Mouse (Mus musculus) cerebellum, adult 11-12 months (tissue): ENCODE data around the gene Tmem206.

Source experiments
- DNase-seq: peaks from one replicate; pipeline ENCODE4 v3.0.0; 2022

Gene Tmem206

GRCm38 (mm10) chr1:191356936-191357335, 31.2 kb downstream of the Tmem206 start:
- DNase-seq = no peak

GRCm38 (mm10) chr1:191359478-191359877, 33.8 kb downstream of the Tmem206 start:
- no peak for DNase-seq

- no peak for DNase-seq
These were observed 36.7 kb downstream of the Tmem206 start for GRCm38 (mm10) chr1:191362412-191362811.

GRCm38 (mm10) chr1:191364477-191364876, 38.8 kb downstream of the Tmem206 start:
- no peak for DNase-seq

DNA sequence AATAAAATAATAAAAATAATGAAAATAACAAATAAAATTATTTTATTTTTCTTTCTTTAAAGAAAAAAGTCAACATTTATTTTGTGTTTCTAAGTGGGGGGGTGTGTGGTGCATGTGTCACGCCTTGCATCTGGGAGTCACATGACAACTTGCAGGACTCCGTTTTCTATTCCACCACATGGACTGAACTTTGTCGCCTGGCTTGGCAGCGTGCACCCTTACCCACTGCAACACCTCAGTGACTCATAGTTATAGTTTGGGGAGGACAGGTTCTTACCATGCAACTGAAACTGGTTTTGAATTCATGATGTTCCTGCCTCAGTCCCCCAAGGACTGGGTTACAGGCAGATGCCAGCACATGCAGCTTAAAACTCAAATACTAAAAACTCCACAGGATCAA, 42.5 kb downstream of the Tmem206 start:
- no peak for DNase-seq

GRCm38 (mm10) chr1:191369140-191369539, 43.4 kb downstream of the Tmem206 start:
- no peak for DNase-seq

GRCm38 (mm10) chr1:191374993-191375643, 49.4 kb downstream of the Tmem206 start:
- DNase-seq = no peak

- DNase-seq = no peak
These were observed 49.9 kb downstream of the Tmem206 start for GRCm38 (mm10) chr1:191375644-191375998.

DNA sequence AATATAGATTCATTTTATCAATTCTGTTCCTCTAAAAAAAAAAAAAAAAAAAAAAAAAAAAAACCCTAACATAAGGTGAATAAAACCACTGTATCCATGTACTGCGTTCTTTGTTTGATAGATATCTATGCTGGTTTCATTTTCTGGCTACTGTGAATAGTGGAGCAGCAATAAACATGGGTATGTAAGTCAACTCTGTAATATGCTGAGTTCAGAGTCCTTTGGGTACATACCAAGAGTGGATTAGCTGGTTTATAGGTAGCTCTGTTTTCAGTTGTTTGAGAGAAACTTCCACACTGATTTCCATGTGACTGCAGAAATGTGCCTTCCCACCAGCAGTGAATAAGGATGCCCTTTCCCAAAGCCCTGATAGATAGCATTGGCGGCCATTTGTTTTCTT, 52.4 kb downstream of the Tmem206 start:
- DNase-seq = no peak

DNA sequence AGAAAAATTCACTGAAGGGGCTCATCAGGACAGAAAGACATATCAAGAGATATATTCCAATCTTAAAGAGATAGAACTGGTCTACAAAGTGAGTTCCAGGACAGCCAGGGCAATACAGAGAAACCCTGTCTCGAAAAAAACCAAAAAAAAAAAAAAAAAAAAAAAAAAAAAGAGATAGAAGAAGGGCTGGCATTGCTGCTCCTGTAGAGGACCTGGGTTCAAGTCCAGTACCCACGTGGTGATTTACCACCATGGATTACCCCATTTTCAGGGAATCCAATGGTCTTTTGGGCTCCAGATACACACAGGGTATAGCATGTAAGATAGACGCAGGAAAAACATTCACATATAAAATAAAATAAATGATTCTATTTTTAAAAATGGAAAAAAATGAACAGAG, 55.1 kb downstream of the Tmem206 start:
- no peak for DNase-seq

DNA sequence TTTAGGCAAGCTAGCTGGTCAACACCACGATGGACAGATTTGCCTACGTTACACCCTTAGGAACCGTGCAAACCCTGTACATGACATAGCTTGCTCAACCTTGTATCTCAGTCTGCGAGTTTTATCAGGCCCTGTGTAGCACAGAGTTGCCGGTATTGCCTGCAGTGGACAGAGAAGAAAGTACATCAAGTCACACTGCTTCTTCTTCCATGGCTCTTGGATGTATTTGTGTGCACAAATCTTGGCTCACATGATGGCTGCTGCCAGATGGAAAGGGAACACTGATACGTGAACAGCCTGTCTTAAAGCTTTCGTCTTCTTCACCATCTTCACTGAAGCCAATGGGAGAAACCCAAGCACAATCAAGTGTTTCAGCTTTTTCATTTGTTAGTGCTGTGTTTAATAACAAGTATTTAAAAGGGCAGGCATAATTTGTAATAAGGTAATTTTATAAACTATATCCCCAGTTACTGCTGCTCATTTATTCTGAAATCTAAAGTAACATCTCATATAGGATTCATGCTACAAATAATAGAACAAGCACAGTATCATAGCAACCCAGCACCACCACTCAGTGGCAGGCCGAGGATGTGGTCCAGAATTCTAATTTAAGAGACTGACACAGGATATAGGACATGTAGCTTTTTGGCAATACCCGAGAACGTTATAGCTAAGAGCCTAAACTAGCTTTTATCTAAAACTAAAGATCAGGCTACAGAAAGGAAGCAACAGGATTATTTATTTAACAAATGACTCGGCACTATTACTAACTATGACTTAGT, 56.4 kb downstream of the Tmem206 start:
- DNase-seq = no peak

GRCm38 (mm10) chr1:191384786-191385430, 59.2 kb downstream of the Tmem206 start:
- DNase-seq = no peak

DNA sequence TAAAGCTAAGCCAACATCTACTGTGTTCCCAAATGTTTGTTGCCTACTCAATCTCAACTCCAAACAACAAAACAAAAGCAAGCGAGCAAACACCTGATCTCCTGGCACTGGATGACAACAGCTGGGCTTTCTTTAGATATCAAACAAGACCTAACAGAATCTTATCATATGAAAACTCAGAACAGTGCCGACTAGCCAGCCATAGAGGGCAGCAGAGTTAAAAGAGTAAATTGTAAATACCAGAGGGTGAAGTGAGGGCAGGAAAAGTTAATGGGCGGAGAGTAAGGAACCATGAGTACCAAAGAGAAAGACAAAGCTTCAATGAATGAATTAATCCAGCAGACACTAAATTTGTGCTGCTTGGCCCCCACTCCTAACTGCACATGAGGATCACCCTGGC, 65.6 kb downstream of the Tmem206 start:
- peak; percentile 27 for DNase-seq

GRCm38 (mm10) chr1:191393536-191393935, 67.8 kb downstream of the Tmem206 start:
- DNase-seq = no peak

GRCm38 (mm10) chr1:191394126-191394525, 68.4 kb downstream of the Tmem206 start:
- DNase-seq = no peak

DNA sequence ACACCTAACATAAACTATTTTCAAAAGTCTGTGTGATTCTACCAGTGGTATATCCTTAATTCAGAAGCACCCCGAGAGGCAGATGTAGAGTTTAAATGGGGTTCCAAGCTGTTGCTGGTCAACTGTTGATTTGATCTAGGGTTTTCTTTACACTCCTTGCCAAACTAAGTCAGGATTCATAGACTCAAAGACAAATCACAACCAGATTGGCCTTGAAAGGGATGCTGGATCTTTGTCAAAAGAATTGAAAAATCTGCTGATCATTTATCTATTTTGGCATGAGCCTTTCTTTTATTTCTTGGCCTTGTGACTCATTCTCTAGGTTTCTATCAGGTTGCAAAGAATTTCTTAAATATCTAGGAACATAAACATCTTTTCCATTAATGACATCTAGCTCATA, 69.5 kb downstream of the Tmem206 start:
- DNase-seq = no peak

GRCm38 (mm10) chr1:191395871-191396433, 70.2 kb downstream of the Tmem206 start:
- DNase-seq = peak; percentile 49

GRCm38 (mm10) chr1:191396446-191396845, 70.7 kb downstream of the Tmem206 start:
- DNase-seq = no peak

DNA sequence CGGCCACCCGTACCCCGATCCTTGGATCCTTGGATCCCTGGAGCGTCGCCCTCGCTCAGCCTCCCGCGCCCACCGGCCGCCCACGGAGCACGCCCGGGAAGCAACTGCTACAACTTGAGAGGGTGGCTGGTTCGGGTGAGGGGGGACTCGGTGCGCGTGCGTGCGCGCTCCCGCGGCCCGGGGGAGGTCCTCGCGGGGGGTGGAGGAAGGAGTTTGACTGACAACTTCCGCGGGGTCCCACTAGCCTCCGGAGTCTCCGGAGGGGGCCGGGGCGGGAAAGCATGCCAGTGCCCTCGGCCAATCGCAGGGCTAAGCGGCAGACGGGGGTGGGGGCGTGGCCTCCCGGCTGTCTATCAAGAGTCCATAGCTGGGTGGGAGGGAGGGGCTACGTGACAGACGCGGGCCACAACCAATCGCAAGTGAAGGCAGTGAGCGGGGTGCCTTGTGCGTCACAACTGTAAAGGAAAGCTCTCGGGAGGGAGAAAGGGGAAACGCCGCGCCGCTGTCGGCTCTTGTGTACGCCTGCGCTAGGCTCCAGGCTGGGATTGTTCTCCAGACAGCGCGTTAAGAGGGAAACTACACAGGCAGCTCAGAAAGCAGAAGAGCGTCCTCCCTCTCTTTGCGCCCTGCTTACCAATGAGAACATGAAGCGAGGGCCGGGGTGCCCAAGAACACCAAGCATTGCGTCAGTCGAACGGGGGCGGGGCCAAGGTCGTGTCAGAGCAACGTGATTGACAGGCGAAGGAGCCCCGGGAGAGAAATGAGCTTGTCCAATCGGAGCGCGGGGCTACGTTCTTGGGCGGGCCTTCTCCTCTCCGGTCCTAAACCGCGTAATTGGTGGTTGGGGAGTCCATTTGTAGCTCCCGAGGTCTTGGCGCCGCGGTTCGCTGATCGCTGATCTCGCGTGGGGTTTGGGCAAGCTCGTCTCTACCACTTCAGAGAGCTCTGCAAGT, 71.5 kb downstream of the Tmem206 start:
- DNase-seq = peak; percentile 99
